Mouse (Mus musculus): ENCODE data around the gene Tpm3. TPM values are rescaled to one million over a fixed set of nuclear protein-coding genes. Genes with fewer than 3 reads are reported as not detected.

The Tpm3 gene
- polyA plus RNA-seq, 1 experiment from 2014 or later = 242 TPM

DNA sequence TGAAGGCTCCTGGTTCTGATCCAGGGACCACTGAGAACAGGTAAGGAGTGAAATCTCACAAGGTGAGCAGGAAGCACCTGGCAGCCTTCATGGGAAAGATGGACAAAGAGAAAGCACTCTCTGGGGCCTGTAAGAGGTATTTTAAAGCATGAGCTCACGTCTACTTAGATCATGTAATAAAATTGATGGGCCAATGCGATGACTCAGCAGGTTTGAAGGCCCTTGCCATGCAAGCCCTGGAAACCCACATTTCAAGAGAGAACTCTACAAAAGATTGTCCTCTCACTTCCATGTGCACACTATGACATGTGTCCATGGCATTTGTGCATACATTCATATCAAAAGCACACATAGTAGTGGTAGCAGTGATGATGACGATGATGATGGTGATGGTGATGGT, 67.5 kb downstream of the Tpm3 start:
- Histone ChIP-seq H3K9ac (ENCODE audit: low read length) (no peak overlapping the region), H3K4me2 (ENCODE audit: low read length) (no peak overlapping the region), H3K36me3 (ENCODE audit: control insufficient read depth, insufficient read depth, low read length) (no peaks in the 10 kb centered on the region), H3K9me3 (ENCODE audit: control insufficient read depth, low read length) (no peaks in the 10 kb centered on the region), H3K4me3 (ENCODE audit: control insufficient read depth in 1 of 2, insufficient read depth in 1 of 2, low read depth in 1 of 2, low read length in 2 of 2) (no peak overlapping the region), H3K4me1 (ENCODE audit: control insufficient read depth in 2 of 2, insufficient read depth in 2 of 2, low read length in 2 of 2) (no peaks in the 10 kb centered on the region), H3K27ac (replicated peaks in 1 of 2; ENCODE audit: control insufficient read depth in 1 of 2, insufficient read depth in 1 of 2, low read depth in 2 of 2, low read length in 2 of 2) (no peak overlapping the region), H3K27me3 (ENCODE audit: control insufficient read depth, insufficient read depth, low read length) (no peaks in the 10 kb centered on the region)
- WGBS = 94% methylated on average over 3 of the region's 3 CpGs
- no peak for ATAC-seq (ENCODE audit: insufficient number of reproducible peaks, insufficient read depth, low FRiP score, low read depth)

- Histone ChIP-seq H3K4me3 (ENCODE audit: control insufficient read depth in 1 of 2, insufficient read depth in 1 of 2, low read depth in 1 of 2, low read length in 2 of 2) (no peak overlapping the region), H3K9ac (ENCODE audit: low read length) (no peak overlapping the region), H3K4me1 (ENCODE audit: control insufficient read depth in 2 of 2, insufficient read depth in 2 of 2, low read length in 2 of 2) (no peaks in the 10 kb centered on the region), H3K9me3 (ENCODE audit: control insufficient read depth, low read length) (no peaks in the 10 kb centered on the region), H3K4me2 (ENCODE audit: low read length) (no peak overlapping the region), H3K27me3 (ENCODE audit: control insufficient read depth, insufficient read depth, low read length) (no peaks in the 10 kb centered on the region), H3K36me3 (ENCODE audit: control insufficient read depth, insufficient read depth, low read length) (no peaks in the 10 kb centered on the region), H3K27ac (replicated peaks in 1 of 2; ENCODE audit: control insufficient read depth in 1 of 2, insufficient read depth in 1 of 2, low read depth in 2 of 2, low read length in 2 of 2) (no peak overlapping the region)
- no peak for ATAC-seq (ENCODE audit: insufficient number of reproducible peaks, insufficient read depth, low FRiP score, low read depth)
- 67% methylated on average over 3 of the region's 3 CpGs for WGBS
Observed at GRCm38 (mm10) chr3:90145461-90145860, 73.0 kb downstream of the Tpm3 start.

GRCm38 (mm10) chr3:90146651-90147050, 74.2 kb downstream of the Tpm3 start:
- Histone ChIP-seq H3K27ac (replicated peaks in 1 of 2; ENCODE audit: control insufficient read depth in 1 of 2, insufficient read depth in 1 of 2, low read depth in 2 of 2, low read length in 2 of 2) (no peak overlapping the region), H3K27me3 (ENCODE audit: control insufficient read depth, insufficient read depth, low read length) (no peaks in the 10 kb centered on the region), H3K36me3 (ENCODE audit: control insufficient read depth, insufficient read depth, low read length) (no peaks in the 10 kb centered on the region), H3K9me3 (ENCODE audit: control insufficient read depth, low read length) (no peaks in the 10 kb centered on the region), H3K4me1 (ENCODE audit: control insufficient read depth in 2 of 2, insufficient read depth in 2 of 2, low read length in 2 of 2) (no peaks in the 10 kb centered on the region), H3K9ac (ENCODE audit: low read length) (no peak overlapping the region), H3K4me2 (ENCODE audit: low read length) (no peak overlapping the region), H3K4me3 (ENCODE audit: control insufficient read depth in 1 of 2, insufficient read depth in 1 of 2, low read depth in 1 of 2, low read length in 2 of 2) (no peak overlapping the region)
- 100% methylated on average over 1 of the region's 1 CpGs for WGBS
- ATAC-seq (ENCODE audit: insufficient number of reproducible peaks, insufficient read depth, low FRiP score, low read depth) = no peak

MicroRNAs within 50 kb of the gene (microRNA counts, 519-probe panel; counts per million panel counts)
- microRNA mmu-miR-190b = 5,692 counts per million, percentile 86 among the panel's probes with 10 or more counts

Small RNAs within 50 kb of the gene (microRNA-seq; reads per million reads assigned to microRNA genes)
- 11.2 reads per million, percentile 23 among the genes with 10 or more reads in this experiment for gene Mir190b

Other genes with a start within 250 kb of the Tpm3 start
- 8.9 and 9.0 TPM in 2 replicates for gene She, start 241.3 kb upstream of the Tpm3 start, polyA plus RNA-seq (2014; fragmentation: Nextera tagmentation; extraction: Ambion mirVana)
- 0.32 and 0.58 TPM in 2 replicates for gene Il6ra, start 159.5 kb upstream of the Tpm3 start, polyA plus RNA-seq (2014; fragmentation: Nextera tagmentation; extraction: Ambion mirVana)
- 11.0 and 11.4 TPM in 2 replicates for gene Atp8b2, start 109.1 kb upstream of the Tpm3 start, polyA plus RNA-seq (2014; fragmentation: Nextera tagmentation; extraction: Ambion mirVana)
- gene Hax1, start 73.9 kb upstream of the Tpm3 start, polyA plus RNA-seq (2014; fragmentation: Nextera tagmentation; extraction: Ambion mirVana) = 78.4 and 81.9 TPM in 2 replicates
- 146 and 162 TPM in 2 replicates for gene 4933434E20Rik, start 21.0 kb upstream of the Tpm3 start, polyA plus RNA-seq (2014; fragmentation: Nextera tagmentation; extraction: Ambion mirVana)
- gene Ubap2l, start 20.0 kb upstream of the Tpm3 start, polyA plus RNA-seq (2014; fragmentation: Nextera tagmentation; extraction: Ambion mirVana) = 154 and 173 TPM in 2 replicates
- gene Nup210l, start 31.5 kb downstream of the Tpm3 start, polyA plus RNA-seq (2014; fragmentation: Nextera tagmentation; extraction: Ambion mirVana) = 0.24 and 0.43 TPM in 2 replicates
- 1,133 and 1,344 TPM in 2 replicates for gene Rps27, start 141.0 kb downstream of the Tpm3 start, polyA plus RNA-seq (2014; fragmentation: Nextera tagmentation; extraction: Ambion mirVana)
- gene Rab13, start 141.0 kb downstream of the Tpm3 start, polyA plus RNA-seq (2014; fragmentation: Nextera tagmentation; extraction: Ambion mirVana) = 12.1 and 12.6 TPM in 2 replicates
- gene Jtb, start 158.9 kb downstream of the Tpm3 start, polyA plus RNA-seq (2014; fragmentation: Nextera tagmentation; extraction: Ambion mirVana) = 95.1 and 96.7 TPM in 2 replicates
- 1.9 and 3.5 TPM in 2 replicates for gene Creb3l4, start 170.9 kb downstream of the Tpm3 start, polyA plus RNA-seq (2014; fragmentation: Nextera tagmentation; extraction: Ambion mirVana)
- gene Slc39a1, start 175.5 kb downstream of the Tpm3 start, polyA plus RNA-seq (2014; fragmentation: Nextera tagmentation; extraction: Ambion mirVana) = 86.6 and 88.2 TPM in 2 replicates
- gene Crtc2, start 181.5 kb downstream of the Tpm3 start, polyA plus RNA-seq (2014; fragmentation: Nextera tagmentation; extraction: Ambion mirVana) = 7.5 and 8.7 TPM in 2 replicates
- gene Dennd4b, start 192.5 kb downstream of the Tpm3 start, polyA plus RNA-seq (2014; fragmentation: Nextera tagmentation; extraction: Ambion mirVana) = 5.4 and 5.6 TPM in 2 replicates
- 8.2 and 9.4 TPM in 2 replicates for gene Gatad2b, start 220.5 kb downstream of the Tpm3 start, polyA plus RNA-seq (2014; fragmentation: Nextera tagmentation; extraction: Ambion mirVana)